Mouse (Mus musculus): ENCODE results near the gene Tmtc4. TPM values are rescaled to one million over a fixed set of nuclear protein-coding genes. Genes with fewer than 3 reads are reported as not detected.

Tmtc4 gene
- polyA plus RNA-seq, 1 experiment from 2014 or later = 19.1 TPM

GRCm38 (mm10) chr14:122957941-122958340 is 25.9 kb downstream of the Tmtc4 start:
- Histone ChIP-seq H3K27me3 (replicated peaks) (no peaks in the 10 kb centered on the region), H3K4me3 (replicated peaks) (no peak overlapping the region), H3K4me2 (no peak overlapping the region), H3K4me1 (no peaks in the 10 kb centered on the region), H3K36me3 (no peaks in the 10 kb centered on the region), H3K9me3 (no peaks in the 10 kb centered on the region), H3K9ac (no peak overlapping the region), H3K27ac (no peak overlapping the region)
- WGBS = 91% methylated on average over 8 of the region's 8 CpGs
- ATAC-seq (ENCODE audit: insufficient read depth, low FRiP score, low read depth) = no peak

GRCm38 (mm10) chr14:122953331-122953730 is 30.5 kb downstream of the Tmtc4 start:
- ATAC-seq (ENCODE audit: insufficient read depth, low FRiP score, low read depth) = peak; percentile 27; the same call in 1 of the 2 replicates
- WGBS = 22% methylated on average over 1 of the region's 1 CpGs
- H3K36me3 ChIP-seq = 0 out of 2 replicates have a peak, but pooled peaks cover 4% of the 10 kb centered on the region
- no peaks in the 10 kb centered on the region for H3K4me1 ChIP-seq
- H3K27ac ChIP-seq = no peak overlapping the region
- H3K27me3 ChIP-seq (replicated peaks) = no peaks in the 10 kb centered on the region
- no peaks in the 10 kb centered on the region for H3K9me3 ChIP-seq
- H3K4me2 ChIP-seq = no peak overlapping the region
- H3K9ac ChIP-seq = no peak overlapping the region
- H3K4me3 ChIP-seq (replicated peaks) = no peak overlapping the region

- 83% methylated on average over 1 of the region's 1 CpGs for WGBS
- no peak for ATAC-seq (ENCODE audit: insufficient read depth, low FRiP score, low read depth)
- H3K27ac ChIP-seq = no peak overlapping the region
Measured at GRCm38 (mm10) chr14:122952556-122952955, 31.3 kb downstream of the Tmtc4 start.

GRCm38 (mm10) chr14:122951676-122952445 is 32.0 kb downstream of the Tmtc4 start:
- Histone ChIP-seq H3K27me3 (replicated peaks) (no peaks in the 10 kb centered on the region), H3K9me3 (no peaks in the 10 kb centered on the region), H3K4me3 (replicated peaks) (no peak overlapping the region), H3K36me3 (0 out of 2 replicates have a peak, but pooled peaks cover 4% of the 10 kb centered on the region), H3K4me1 (no peaks in the 10 kb centered on the region), H3K9ac (no peak overlapping the region), H3K4me2 (no peak overlapping the region), H3K27ac (no peak overlapping the region)
- 81% methylated on average over 6 of the region's 6 CpGs for WGBS
- ATAC-seq (ENCODE audit: insufficient read depth, low FRiP score, low read depth) = no peak

More at GRCm38 (mm10) chr14:122952556-122952955, 31.3 kb downstream of the Tmtc4 start:
- Histone ChIP-seq H3K4me2 (no peak overlapping the region), H3K9me3 (no peaks in the 10 kb centered on the region), H3K27me3 (replicated peaks) (no peaks in the 10 kb centered on the region), H3K9ac (no peak overlapping the region), H3K36me3 (0 out of 2 replicates have a peak, but pooled peaks cover 4% of the 10 kb centered on the region), H3K4me3 (replicated peaks) (no peak overlapping the region), H3K4me1 (no peaks in the 10 kb centered on the region)

GRCm38 (mm10) chr14:122950915-122951314 is 32.9 kb downstream of the Tmtc4 start:
- Histone ChIP-seq H3K4me1 (no peaks in the 10 kb centered on the region), H3K27me3 (replicated peaks) (no peaks in the 10 kb centered on the region), H3K9ac (no peak overlapping the region), H3K9me3 (no peaks in the 10 kb centered on the region), H3K4me3 (replicated peaks) (no peak overlapping the region), H3K36me3 (0 out of 2 replicates have a peak, but pooled peaks cover 4% of the 10 kb centered on the region), H3K4me2 (no peak overlapping the region), H3K27ac (no peak overlapping the region)
- no peak for ATAC-seq (ENCODE audit: insufficient read depth, low FRiP score, low read depth)
- WGBS = 87% methylated on average over 1 of the region's 1 CpGs

- Histone ChIP-seq H3K9ac (no peak overlapping the region), H3K4me3 (replicated peaks) (no peak overlapping the region), H3K9me3 (no peaks in the 10 kb centered on the region), H3K4me1 (no peaks in the 10 kb centered on the region), H3K27ac (no peak overlapping the region), H3K4me2 (no peak overlapping the region), H3K36me3 (0 out of 2 replicates have a peak, but pooled peaks cover 14% of the 10 kb centered on the region), H3K27me3 (replicated peaks) (no peaks in the 10 kb centered on the region)
- WGBS = 88% methylated on average over 3 of the region's 3 CpGs
- ATAC-seq (ENCODE audit: insufficient read depth, low FRiP score, low read depth) = no peak
Measured at GRCm38 (mm10) chr14:122943475-122943853, 40.4 kb downstream of the Tmtc4 start.

- H3K27me3 ChIP-seq (replicated peaks) = no peaks in the 10 kb centered on the region
- H3K9me3 ChIP-seq = no peaks in the 10 kb centered on the region
- no peaks in the 10 kb centered on the region for H3K4me1 ChIP-seq
- 0 out of 2 replicates have a peak, but pooled peaks cover 14% of the 10 kb centered on the region for H3K36me3 ChIP-seq
- no peak overlapping the region for H3K4me2 ChIP-seq
- ATAC-seq (ENCODE audit: insufficient read depth, low FRiP score, low read depth) = no peak
- no peak overlapping the region for H3K27ac ChIP-seq
- 75% methylated on average over 4 of the region's 4 CpGs for WGBS
- H3K9ac ChIP-seq = no peak overlapping the region
- H3K4me3 ChIP-seq (replicated peaks) = no peak overlapping the region
Measured at GRCm38 (mm10) chr14:122942757-122943474, 40.9 kb downstream of the Tmtc4 start.

GRCm38 (mm10) chr14:122936460-122936859 is 47.4 kb downstream of the Tmtc4 start:
- H3K4me2 ChIP-seq = no peak overlapping the region
- H3K9me3 ChIP-seq = no peaks in the 10 kb centered on the region
- ATAC-seq (ENCODE audit: insufficient read depth, low FRiP score, low read depth) = no peak
- H3K36me3 ChIP-seq = peaks cover 11% of the 10 kb centered on the region; the same call in 1 of the 2 replicates
- H3K4me1 ChIP-seq = no peaks in the 10 kb centered on the region
- no peak overlapping the region for H3K27ac ChIP-seq
- H3K27me3 ChIP-seq (replicated peaks) = no peaks in the 10 kb centered on the region
- 89% methylated on average over 1 of the region's 1 CpGs for WGBS
- H3K4me3 ChIP-seq (replicated peaks) = no peak overlapping the region
- H3K9ac ChIP-seq = no peak overlapping the region

GRCm38 (mm10) chr14:122920011-122920410 is 63.8 kb downstream of the Tmtc4 start:
- no peak for ATAC-seq (ENCODE audit: insufficient read depth, low FRiP score, low read depth)
- Histone ChIP-seq H3K4me1 (no peaks in the 10 kb centered on the region), H3K4me3 (replicated peaks) (no peak overlapping the region), H3K36me3 (no peaks in the 10 kb centered on the region; the same call in 1 of the 2 replicates), H3K27me3 (replicated peaks) (no peaks in the 10 kb centered on the region), H3K27ac (no peak overlapping the region), H3K4me2 (no peak overlapping the region), H3K9ac (no peak overlapping the region), H3K9me3 (no peaks in the 10 kb centered on the region)
- 59% methylated on average over 5 of the region's 5 CpGs for WGBS

GRCm38 (mm10) chr14:122917676-122918075 is 66.2 kb downstream of the Tmtc4 start:
- Histone ChIP-seq H3K9me3 (no peaks in the 10 kb centered on the region), H3K4me3 (replicated peaks) (no peak overlapping the region), H3K9ac (no peak overlapping the region), H3K4me1 (0 out of 2 replicates have a peak, but pooled peaks cover 4% of the 10 kb centered on the region), H3K27ac (no peak overlapping the region), H3K36me3 (no peaks in the 10 kb centered on the region; the same call in 1 of the 2 replicates), H3K4me2 (no peak overlapping the region), H3K27me3 (replicated peaks) (no peaks in the 10 kb centered on the region)
- no peak for ATAC-seq (ENCODE audit: insufficient read depth, low FRiP score, low read depth)
- 85% methylated on average over 1 of the region's 1 CpGs for WGBS

- 76% methylated on average over 6 of the region's 6 CpGs for WGBS
- peak within 1 kb of the TSS; percentile 60 for H3K9ac ChIP-seq
- H3K4me1 ChIP-seq = 0 out of 2 replicates have a peak, but pooled peaks cover 4% of the 10 kb centered on the region
- H3K4me2 ChIP-seq = peak within 1 kb of the TSS; percentile 92
- no peaks in the 10 kb centered on the region for H3K27me3 ChIP-seq (replicated peaks)
- H3K9me3 ChIP-seq = no peaks in the 10 kb centered on the region
- no peak for ATAC-seq (ENCODE audit: insufficient read depth, low FRiP score, low read depth)
- peak within 1 kb of the TSS; percentile 59 for H3K27ac ChIP-seq
- H3K36me3 ChIP-seq = no peaks in the 10 kb centered on the region
- peak within 1 kb of the TSS; percentile 73 for H3K4me3 ChIP-seq (replicated peaks)
Measured at GRCm38 (mm10) chr14:122913657-122914056, 70.2 kb downstream of the Tmtc4 start, which contains the start of gene Ggact. Gene Ggact, minus strand, starts transcription at chr14:122913757.
